Mouse (Mus musculus) cerebellum, postnatal 36 days (tissue): ENCODE data around the gene Tenm2.

Source experiments
- DNase-seq, 2 experiments: peaks; one replicate each; pipeline ENCODE4 v3.0.0; 2021 to 2022; ENCODE audit warnings: mixed read lengths in 2 of 2

Tenm2 gene

DNA sequence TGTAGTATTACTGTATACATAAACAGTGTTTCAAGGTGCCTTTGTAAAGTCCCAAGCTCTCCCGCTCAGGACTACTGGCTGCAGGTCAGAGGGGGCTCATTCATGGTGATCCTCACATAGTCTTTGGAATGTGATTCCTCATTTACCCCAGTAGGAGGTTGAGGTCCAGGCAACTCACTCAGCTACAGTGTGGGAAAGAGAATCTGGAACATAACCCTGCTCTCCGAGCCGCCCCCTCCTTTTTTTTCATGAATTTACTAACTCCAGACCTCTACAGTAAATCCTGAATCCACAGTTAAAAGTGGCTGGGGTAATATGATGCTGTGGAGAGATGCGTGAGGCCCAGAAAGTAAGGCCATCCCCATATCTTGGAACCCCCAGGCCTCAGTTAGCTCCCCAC lies 1066.0 kb downstream of the Tenm2 start:
- DNase-seq = no peak

DNA sequence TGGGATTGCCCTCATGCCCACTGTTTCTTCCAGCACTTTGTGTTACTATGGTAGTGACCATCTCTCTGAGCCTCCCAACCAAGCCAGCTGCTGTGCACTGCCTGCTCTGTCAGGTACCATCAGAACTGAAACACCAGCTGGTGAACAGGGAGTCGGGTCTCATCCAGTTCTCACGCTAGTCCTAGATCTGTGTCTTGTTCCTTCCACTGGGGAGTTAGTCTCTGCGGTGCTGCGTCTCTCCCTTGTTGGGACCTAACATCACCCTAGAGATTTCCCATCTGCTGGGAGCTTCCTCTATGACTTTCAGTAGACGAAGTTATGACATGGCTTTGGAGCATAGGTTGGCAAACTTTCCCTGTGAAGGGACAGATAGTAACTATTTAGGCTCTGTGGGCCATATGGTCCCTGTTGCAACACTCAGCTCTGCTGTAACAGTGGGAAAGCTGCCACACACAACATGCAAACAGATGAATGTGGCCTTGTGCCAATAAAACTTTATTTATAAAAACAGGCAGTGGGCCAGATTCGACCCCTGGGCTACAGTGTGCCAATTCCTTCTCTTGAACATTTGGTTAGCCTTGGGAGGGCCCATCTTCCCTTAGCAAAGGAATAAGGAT lies 1066.7 kb downstream of the Tenm2 start:
- no peak for DNase-seq

DNA sequence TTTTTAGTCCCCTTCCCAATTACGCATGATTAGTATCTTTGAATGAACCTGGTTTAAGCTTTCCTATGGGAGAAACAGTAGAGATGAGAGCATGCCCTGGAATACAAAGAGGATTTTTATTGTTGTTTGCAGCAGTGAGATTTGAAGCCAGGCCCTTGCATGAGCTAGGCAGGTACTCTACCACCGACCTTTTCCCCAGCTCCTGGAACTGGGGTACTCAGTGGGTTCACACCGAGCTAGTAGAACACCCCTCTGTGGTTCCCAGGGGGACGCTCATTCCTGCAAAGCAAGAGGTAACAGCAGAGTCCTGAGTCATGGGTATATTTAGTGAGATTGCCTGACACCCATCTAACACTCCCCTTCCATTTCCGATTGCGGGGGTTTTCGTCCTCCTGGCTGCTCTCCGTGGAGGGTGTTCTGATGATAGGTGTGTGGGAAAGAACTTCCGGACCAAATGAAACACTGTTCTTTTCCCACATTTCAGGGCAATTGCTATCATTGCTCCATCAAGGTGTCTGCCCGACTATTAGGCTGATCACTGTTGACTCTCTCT lies 1067.9 kb downstream of the Tenm2 start:
- no peak for DNase-seq

DNA sequence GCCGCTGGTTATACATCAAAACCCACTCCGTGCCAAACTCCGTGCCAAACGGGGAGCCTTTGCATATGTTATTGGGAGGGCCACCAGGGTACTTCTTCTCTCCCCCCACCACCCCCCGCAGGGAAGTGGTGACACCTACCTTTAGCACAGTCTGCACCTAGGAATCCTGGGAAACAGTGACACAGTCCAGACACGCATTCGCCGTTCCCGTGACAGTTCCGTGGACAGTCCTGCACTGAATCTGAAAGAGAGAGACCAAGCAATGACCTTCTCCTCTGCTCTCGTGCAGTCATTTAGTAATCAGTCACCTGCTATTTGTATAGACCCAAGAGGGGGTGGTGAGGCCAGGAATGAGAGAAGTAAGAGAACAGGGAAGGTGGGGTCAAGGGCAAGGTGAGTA lies 1072.2 kb downstream of the Tenm2 start:
- no peak for DNase-seq

DNA sequence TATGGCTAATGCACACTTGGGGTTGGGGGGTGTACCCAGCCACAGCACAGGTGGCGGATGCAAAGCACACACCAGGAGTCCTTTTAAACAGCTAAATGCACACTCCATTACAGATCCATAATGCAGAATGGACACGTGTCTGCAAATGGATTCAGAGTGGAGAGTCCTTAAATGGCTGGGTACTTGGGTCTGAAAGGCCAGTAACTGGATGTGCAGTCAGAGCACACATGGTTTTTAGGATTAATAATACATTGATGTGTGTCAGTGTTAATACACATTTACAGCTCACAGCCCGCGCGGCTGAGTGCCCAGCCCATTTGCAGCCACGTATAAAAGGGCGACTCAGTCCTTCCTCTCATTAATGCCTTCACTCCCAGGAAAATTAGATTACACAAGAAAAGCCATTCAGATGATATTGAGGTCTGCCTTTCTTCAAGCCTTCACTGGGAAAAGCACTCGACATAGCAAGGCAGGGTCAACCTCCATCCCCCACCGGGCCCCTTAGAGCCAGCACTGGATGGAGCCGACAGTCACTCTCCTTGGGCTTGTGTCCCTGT lies 1073.9 kb downstream of the Tenm2 start:
- no peak for DNase-seq

DNA sequence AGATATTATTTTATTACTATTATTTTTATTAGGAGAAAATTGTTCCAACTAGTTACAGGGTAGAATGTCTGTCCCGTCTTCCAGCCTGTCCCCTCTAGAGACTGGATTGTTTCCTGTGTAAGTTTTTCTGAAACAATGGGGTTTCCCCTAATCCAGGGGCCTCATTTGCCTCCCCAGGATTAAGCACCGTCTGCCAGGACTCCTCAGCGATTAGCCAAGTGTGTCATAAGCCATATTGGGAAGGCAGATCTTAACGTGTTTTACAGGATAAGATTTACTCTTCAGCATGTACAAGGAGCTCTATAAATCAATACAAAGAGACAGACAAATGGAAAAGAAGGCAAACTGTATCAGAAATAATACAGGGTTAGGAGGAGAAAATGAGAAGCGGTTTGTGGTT lies 1082.3 kb downstream of the Tenm2 start:
- DNase-seq = no peak

DNA sequence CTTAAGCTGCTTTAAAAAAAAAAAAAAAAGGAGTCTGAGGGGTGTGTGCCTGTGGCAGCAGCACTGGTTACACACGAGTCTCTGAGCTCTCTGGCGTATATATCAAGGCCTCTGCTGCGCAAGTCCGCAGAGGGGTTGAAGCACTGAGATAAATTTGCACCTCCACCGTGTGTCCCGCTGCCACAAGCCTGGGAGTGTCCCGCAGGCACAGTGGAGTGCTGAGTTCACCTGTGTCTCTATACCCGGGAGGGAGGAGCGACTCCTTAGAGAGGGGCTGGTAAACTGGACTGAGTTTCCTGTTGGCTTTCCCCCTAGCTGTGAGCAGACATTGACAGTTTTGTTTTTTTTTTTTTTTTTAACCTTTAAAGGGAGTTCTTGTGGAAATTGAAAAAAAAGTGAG lies 1082.8 kb downstream of the Tenm2 start:
- no peak for DNase-seq

DNA sequence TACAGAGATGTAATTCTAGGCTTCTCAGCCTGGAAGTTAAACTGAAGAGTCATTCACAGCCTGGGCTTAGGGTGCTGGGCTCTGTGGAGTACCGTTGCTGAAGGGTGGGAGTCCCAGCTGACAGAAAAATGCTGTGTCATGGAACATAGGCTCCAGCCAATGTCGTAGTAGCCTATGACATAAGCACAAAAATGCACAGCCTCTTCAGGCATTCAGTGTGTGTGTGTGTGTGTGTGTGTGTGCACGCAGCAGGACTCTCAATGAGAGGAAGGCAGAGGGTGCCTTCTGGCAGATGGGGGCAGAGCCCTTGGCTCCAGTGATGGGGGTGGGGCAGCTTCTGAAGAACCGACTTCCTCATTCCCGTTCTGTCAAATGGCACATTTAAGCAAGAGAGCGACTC lies 1083.5 kb downstream of the Tenm2 start:
- DNase-seq = no peak

DNA sequence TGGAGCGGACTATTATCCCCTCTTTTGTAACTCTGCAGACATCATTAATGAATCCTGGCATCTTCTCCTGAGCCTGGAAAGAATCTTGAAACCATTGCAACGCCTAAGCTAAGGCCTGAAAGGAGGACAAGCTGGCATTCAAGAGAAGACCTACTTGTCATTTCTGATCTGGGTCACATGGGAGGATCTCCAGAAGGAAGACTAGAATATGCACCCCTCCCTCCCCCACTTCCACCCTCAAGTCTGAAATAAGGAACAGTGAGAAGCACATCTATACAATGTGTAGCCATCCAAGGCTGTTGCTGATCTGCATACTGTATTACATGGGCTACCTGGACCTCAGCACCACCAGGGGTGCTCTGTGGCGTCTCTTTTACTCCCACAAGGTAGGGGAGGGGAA lies 1086.7 kb downstream of the Tenm2 start:
- no peak for DNase-seq

DNA sequence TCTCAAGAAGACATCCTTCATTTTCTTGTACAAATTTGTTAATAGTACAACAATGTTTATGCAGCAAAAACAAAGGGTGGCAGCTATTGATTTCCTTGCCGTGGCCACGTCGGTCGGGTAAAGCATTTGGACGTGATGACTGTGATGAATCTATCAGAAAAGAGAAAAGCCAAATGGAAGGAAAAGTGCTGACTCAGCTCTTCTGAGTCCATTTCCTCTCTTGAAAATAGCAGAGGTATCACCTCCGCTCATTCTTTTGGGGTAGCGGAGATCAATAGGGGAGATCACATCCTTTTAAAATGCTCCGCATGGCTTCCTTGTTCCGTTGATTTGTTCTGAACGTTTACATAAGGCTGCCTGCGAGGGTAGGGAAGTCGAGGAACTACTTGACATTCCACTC lies 1090.7 kb downstream of the Tenm2 start:
- DNase-seq = no peak

DNA sequence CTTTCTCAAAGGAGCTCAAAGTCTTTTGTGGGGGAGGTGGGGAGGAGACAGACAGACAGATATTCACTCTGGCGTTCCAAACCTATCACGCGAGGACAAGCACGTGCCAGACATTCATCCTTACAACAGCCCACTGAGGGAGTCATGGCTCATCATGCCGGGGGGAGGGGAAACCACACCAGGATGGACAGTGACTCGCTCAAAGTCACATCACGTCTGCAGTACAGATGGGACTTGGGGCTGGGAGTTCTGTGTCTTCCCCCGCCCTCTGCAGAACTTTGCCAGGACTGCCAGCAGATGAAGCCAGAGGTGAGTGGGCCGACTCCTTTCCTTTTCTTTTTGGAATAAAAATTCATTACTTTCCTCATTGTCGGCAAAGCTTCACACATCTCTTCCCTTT lies 1095.4 kb downstream of the Tenm2 start:
- DNase-seq = no peak

DNA sequence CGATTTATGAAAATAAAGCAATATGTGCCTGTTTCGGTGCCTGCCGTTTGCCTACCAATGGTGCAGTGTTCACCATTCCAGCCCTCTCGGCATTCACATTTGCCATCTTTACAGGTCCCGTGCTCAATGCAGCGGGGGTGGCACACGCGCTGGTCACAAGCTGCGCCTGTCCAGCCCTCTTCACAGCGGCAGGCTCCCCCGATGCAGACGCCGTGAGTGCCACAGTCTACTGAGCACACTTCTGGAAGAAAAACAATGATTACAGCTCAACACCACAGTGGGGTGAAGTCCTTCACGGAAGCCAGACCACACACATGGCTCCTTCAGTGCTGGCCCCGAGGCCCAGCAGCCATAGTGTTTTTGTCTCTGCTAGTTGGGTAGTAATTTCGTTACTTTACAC lies 1096.2 kb downstream of the Tenm2 start:
- no peak for DNase-seq

DNA sequence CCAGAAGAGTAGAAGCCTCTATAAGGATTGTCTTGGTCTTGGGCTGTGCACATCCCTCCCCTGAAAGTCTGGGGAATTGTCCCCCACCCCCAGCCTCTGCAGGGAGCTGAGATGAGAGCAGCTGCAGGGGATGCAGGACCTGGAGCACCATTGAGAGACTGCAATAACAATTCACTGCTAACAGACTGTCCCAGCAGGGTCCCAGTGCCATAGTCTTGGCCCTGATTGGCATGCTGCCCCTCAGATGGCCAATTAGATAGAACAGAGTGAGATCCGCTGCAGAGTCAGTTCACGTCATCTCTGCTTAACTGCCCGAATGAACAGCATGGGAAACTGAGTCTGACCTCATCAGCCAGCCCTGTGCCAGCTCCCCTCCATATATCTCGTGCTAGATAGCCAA lies 1097.9 kb downstream of the Tenm2 start:
- peak; percentile 48 to 50 for DNase-seq

DNA sequence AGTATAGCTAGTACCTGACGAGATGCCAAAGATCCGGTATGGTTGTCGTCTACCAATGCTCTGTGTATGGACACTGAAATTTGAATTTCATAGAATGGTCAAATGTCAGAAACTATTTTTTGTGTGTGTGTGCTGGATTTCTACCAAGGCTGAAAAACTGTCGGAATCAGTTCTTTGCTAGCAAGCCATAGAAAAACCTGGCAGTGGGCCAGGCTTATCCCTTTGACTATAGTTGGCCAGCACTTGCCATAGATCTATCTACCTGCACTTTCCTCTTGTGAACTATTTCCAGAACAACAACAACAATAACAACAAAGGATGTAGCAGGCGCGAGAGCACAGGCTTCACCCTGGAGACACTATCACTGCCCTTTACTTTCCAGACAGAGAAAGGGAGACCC lies 1098.5 kb downstream of the Tenm2 start:
- DNase-seq = peak; percentile 23 to 37

DNA sequence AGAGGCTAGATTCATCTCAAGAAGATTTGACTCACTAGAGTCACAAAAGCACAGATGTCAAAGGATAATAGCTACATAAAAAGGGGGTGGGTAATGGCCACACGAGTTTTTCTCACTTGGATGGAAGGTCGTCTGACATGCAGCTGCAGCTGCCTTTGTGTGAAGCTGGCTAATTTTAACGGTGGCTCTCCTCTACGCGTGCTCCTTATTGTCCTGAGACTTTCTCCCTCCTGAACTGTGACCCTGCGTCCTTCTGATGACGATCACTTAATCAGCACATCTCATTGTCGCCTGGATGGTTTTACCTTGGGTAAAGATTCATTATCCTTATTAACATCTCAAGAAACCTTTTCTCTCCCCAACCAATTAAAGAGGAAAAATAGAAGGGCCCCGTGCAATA lies 1101.1 kb downstream of the Tenm2 start:
- DNase-seq = no peak

DNA sequence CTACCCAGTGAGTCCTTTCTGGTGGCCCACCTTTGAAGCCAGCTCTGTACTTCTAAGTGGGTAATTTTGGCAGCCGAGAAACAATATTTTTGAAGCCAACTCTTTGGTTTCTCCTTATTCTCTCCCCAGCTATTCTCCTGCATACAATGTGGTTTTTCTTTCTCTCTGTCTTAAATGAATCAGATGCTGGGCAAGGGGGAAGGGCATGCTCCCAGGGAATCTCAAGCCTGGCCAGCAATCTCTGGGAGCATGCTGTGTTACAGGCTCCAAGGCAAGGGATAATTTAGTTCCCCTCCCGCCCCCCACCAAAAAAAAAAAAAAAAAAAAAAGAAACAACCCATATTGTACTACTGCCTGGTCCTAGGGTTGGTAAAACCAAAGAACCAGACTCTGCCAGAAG lies 1112.5 kb downstream of the Tenm2 start:
- no peak for DNase-seq

DNA sequence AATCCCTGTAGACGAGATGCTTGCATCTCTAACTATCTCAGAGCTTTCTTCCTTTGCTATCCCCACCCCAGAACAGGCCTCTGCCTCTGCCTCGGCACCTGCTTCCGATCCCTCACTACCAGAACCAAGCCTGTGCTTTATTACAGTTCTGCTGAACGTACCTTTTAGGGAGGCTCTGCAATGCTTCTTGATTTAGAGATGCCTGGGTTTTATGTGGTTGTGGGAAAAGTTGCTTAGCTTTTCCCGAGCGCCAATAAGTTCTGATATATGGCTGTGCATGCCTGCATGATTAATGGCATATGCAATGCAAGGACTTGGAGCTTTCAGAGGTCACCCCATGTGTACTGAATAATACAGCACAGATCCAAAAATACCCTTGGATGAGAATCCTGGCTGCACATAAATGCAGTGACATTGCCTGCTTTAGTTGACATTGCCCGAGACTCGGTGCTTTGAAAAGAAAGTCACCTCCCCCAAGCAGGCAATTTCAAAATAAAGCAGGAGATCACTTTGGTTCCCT lies 1114.3 kb downstream of the Tenm2 start:
- DNase-seq = no peak

DNA sequence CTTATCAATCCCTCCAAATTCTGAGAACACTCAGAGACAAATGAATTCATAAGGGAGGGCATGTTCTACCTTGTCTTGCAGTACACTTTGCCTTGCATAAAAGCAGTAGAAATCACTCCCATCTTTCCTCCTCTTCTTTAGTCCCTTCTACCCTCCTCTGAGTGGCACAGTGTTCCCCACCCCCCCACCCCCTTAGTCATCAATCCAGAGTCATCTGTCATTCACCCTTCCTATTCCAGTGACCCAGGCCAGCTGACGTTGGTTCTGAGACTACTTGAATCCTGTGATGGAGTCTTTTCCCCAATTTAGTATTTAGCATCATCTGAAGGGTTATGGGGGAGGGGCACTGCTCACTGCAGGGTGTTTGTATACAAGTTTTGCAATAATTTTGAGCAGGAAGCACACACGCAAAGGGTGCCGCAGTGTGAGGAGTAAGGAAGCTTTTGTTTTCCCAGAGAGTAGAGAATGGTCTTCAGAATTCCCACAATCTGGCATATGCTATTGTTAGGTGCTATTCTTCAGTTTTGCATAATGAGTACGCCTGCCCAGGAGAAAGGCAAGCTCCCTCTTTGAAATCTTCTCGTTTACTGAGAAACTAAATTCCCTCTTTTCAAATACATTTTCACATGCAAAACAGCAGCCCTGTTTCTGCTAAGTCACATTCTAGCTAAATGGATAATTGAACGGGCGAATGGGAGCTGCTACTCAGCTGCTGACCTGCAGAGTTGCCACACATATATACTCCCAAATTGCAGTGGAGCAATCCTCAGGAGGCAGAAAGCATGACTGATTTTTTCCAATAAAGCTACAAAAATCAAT lies 1115.0 kb downstream of the Tenm2 start:
- no peak for DNase-seq

DNA sequence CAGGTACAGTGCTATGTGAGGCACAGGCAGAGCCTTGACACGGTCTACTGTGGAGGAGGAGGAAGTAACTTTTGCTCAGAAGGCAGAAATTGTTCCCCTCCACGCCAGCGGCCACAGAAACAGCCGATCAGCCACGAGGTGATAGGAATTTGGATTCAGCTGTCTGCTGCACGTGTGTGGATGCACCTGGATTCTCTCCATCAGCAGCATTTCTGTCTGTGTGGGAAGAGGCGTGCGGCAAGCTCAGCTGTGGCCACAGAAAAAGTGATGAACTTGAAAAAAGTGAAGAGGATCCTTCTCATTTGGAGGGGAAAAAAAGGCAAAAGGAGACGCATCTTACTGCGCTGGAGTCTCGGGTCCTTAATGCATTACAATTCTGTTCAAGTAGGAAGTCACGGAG lies 1122.4 kb downstream of the Tenm2 start:
- DNase-seq = no peak

DNA sequence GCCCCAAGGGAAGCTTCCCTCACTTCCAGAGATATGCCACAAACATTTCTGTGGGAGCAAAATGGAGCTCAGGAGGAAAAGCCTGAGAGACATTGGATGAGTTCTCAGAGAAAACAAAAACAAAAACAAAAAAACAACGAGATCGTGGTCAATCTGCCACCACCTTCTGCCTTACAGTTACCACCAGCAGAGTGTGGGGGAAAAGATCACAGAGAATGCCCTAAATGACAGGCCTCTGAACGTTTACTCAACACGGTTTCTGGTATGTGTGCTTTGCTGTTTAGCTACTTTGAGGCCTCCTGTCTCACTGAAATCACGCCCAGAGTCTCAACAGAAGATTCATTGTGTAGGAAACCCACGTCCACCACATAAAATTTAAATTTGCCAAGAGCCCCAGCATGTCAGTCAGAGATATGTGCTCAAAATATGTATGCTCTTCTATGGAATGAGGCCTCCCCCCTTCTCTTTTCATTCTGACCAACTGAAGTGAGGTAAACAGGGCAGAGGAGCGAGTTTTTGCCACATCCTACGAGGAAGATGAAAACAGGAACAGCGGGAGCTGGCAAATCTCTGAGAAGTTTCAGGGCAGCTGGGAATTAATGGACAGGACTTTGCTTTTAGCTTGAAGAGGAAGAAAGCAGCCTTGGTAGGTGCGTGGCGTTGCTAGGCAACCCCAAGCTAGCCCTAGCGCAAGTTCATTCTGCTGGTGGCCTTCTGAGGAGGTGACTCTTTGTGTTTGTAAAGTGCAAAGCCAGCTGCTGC lies 1126.6 kb downstream of the Tenm2 start:
- DNase-seq = no peak

DNA sequence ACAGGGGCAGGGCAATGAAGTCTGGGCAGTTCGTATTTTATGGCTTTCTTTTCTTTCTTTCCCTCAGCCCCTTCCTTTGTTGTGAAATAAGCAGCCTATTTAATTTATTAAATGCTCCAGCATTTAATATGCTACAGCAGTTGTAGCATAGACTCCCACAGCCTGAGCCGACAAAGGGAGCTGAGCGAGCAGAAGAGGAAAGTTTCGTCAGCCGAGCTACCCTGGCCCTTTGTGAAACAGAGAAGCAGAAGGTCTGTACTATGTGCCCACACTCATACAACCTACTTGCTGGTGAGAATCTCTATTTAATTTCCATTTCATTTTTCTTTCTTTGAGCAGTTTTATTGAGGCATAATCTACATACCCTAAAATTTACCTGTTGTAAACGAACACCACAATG lies 1127.9 kb downstream of the Tenm2 start:
- no peak for DNase-seq

DNA sequence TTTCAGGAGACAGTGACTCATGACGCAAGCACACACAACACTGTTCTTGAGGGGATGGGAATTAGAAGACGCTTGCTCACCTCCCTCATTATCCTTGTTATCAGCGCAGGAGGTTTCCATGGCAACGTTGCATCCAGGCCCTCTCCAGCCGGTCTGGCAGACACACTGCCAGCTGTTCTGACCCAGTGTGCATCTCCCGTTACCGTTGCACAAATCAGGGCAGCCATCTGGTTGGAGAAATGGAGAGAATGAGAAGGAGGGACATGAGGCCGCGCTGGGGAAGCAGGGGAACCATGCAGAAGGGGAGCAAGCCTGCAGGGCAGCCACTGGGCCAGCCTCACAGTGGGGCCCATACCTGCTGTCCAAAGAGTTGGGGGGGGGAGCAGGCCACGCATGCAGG lies 1129.1 kb downstream of the Tenm2 start:
- DNase-seq = no peak

DNA sequence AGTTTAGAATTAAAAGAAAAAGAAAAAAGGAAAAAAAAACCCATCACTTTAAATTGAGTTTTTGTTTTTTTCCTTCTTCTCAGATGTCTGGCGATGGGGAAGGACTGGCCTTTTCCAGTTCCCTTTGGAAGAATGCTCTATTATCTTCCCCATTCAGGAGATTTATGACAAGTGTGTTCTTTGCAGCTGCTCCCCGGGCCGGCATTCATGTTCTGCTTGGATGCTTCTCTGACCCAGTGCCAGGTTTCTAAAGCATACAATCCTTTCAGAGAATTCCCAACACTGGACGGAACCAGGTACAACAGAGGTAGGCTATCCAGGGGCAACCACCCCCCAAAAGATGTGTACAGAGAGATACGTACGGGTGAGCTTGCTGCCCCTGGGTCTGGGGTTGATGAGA lies 1132.2 kb downstream of the Tenm2 start:
- no peak for DNase-seq
